Mouse (Mus musculus) liver (tissue): Measurements from ENCODE around the gene Cip2a.
A peak's percentile ranks its signal among the peaks of the same experiment; 100 is the strongest.

Source experiments
- DNase-seq: peaks from one replicate; pipeline ENCODE4 v3.0.0-alpha.2; 2020; ENCODE audit warnings: mixed read lengths

The Cip2a gene

GRCm38 (mm10) chr16:48993559-48994342 lies at the start of gene Cip2a, which contains the start of gene Dzip3:
TSS of gene Cip2a (plus strand) at chr16:48994185.
TSS of gene Dzip3 (minus strand) at chr16:48994165.
- DNase-seq, result peak; percentile 92

GRCm38 (mm10) chr16:48972996-48973395 lies 21.0 kb upstream of the Cip2a start:
- no peak for DNase-seq

- no peak for DNase-seq
Observed at GRCm38 (mm10) chr16:48973548-48973947, 20.4 kb upstream of the Cip2a start.

GRCm38 (mm10) chr16:48979965-48980364 lies 14.0 kb upstream of the Cip2a start:
- no peak for DNase-seq

GRCm38 (mm10) chr16:48985034-48985627 lies 8.9 kb upstream of the Cip2a start:
- no peak for DNase-seq

GRCm38 (mm10) chr16:48989700-48990099 lies 4.3 kb upstream of the Cip2a start:
- DNase-seq, result no peak

GRCm38 (mm10) chr16:48992437-48993230 lies 1.4 kb upstream of the Cip2a start:
- no peak for DNase-seq

- no peak for DNase-seq
Observed at GRCm38 (mm10) chr16:48993231-48993558, 790 bp upstream of the Cip2a start.

- peak; percentile 36 for DNase-seq
Observed at GRCm38 (mm10) chr16:48994343-48994693, 333 bp downstream of the Cip2a start.

- DNase-seq, result no peak
Observed at GRCm38 (mm10) chr16:49004151-49004550, 10.2 kb downstream of the Cip2a start.

- no peak for DNase-seq
Observed at GRCm38 (mm10) chr16:49016620-49017332, 22.8 kb downstream of the Cip2a start.

GRCm38 (mm10) chr16:49035852-49036251 lies 41.9 kb downstream of the Cip2a start:
- DNase-seq, result no peak

GRCm38 (mm10) chr16:49037771-49038170 lies 43.8 kb downstream of the Cip2a start:
- DNase-seq, result no peak

GRCm38 (mm10) chr16:49040554-49041221 lies 46.7 kb downstream of the Cip2a start:
- DNase-seq, result no peak

- no peak for DNase-seq
Observed at GRCm38 (mm10) chr16:49049214-49049613, 55.2 kb downstream of the Cip2a start.

GRCm38 (mm10) chr16:49057186-49057585 lies 63.2 kb downstream of the Cip2a start, which contains the start of gene Myh15:
TSS of gene Myh15 (plus strand) at chr16:49057486.
- DNase-seq, result no peak
